Mouse (Mus musculus): ENCODE data around the gene Gm960.

GRCm38 (mm10) chr19:4613464-4614304 is 84.8 kb downstream of the Gm960 start:
- TF ChIP-seq CTCF (IDR thresholded peaks at IDR 0.05; ENCODE audit: low read depth, low read length): no peak
- TF ChIP-seq TAL1 (conservative IDR thresholded peaks at IDR 0.05; ENCODE audit: low read depth, low read length): no peak
- TF ChIP-seq GATA1 (IDR thresholded peaks at IDR 0.05; ENCODE audit: borderline replicate concordance, low read length): no peak
- no peak for TF ChIP-seq GATA2 (IDR thresholded peaks at IDR 0.05; ENCODE audit: borderline replicate concordance, low read depth, low read length)
